Comparison of ENCODE assay signal across 8 mouse cellular contexts in the genomic region with DNA sequence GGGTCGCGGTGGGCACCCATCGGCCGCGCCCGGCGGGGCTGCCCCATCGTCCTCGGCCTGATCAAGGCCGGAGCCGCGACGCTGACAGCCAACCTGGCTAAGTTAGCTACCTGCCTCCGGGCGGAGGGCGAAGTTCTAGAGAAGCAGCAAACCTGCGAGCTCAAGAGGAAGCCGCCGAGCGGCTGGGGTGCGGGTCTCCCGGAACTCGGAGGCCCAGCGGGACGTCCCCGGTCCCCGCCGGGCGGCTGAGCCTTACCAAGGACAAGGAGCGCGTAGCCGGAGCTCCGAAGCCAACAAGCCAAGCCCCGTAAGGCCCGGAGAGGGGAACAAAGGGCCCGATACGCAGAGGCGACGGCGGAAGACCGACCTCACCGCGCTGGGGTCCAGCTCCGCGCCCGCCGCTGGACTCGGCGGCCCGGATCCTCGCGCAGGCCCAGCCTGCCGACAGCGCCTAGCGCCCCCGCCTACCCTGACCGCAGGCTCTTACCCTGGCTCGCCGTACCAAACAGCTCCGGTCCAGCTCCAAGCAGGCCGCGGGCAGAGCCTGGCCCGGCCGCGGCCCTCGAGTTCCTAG. TPM values are rescaled to one million over a fixed set of nuclear protein-coding genes. Genes with fewer than 3 reads are reported as not detected.
DNase-seq lines count a peak whose midpoint lies in the region; ATAC-seq and TF ChIP-seq lines count a peak whose summit lies in the region.

No protein-coding gene starts in this region.

- peak overlapping the region; percentile 99 for H3K9ac ChIP-seq in MEL (ENCODE audit: control insufficient read depth, low read depth, low read length, poor library complexity, severe bottlenecking)
- peak overlapping the region; percentile 100 for H3K9ac ChIP-seq in intestine, embryonic 16.5 days (ENCODE audit: low read depth, low read length)

- H3K9me3 ChIP-seq in MEL (replicated peaks; ENCODE audit: insufficient read depth, low read length), result no peaks in the 10 kb centered on the region
- H3K9me3 ChIP-seq in forebrain, embryonic 10.5 days, result no peaks in the 10 kb centered on the region
- no peaks in the 10 kb centered on the region for H3K9me3 ChIP-seq in intestine, embryonic 16.5 days (ENCODE audit: control insufficient read depth, low read length)

- TF ChIP-seq CTCF in MEL (IDR thresholded peaks at IDR 0.05 in 2 of 3, conservative IDR thresholded peaks at IDR 0.05 in 1 of 3; ENCODE audit: control insufficient read depth in 1 of 3, insufficient read depth in 1 of 3, low read depth in 2 of 3, low read length in 3 of 3, poor library complexity in 1 of 3, severe bottlenecking in 1 of 3), result 0 out of 6 replicates have a peak, but pooled peaks of 1 of the 3 experiments have one; percentile 6
- TF ChIP-seq CTCF in lung, adult 2 months (IDR thresholded peaks at IDR 0.05; ENCODE audit: insufficient read depth, low read length), result no peak
- no peak for TF ChIP-seq CTCF in olfactory bulb, adult 2 months (IDR thresholded peaks at IDR 0.05; ENCODE audit: insufficient read depth, low read depth, low read length)

- ATAC-seq in intestine, embryonic 16.5 days, result no peak; the same call in 1 of the 2 replicates

- H3K36me3 ChIP-seq in MEL (ENCODE audit: control insufficient read depth in 1 of 2, insufficient read depth in 2 of 2, low read length in 2 of 2), result peaks cover 19 to 32% of the 10 kb centered on the region in 2 experiments
- H3K36me3 ChIP-seq in forebrain, embryonic 10.5 days (replicated peaks), result peaks cover 32% of the 10 kb centered on the region
- H3K36me3 ChIP-seq in intestine, embryonic 16.5 days (ENCODE audit: control insufficient read depth, insufficient read depth, low read length), result peaks cover 11% of the 10 kb centered on the region

- no peaks in the 10 kb centered on the region for H3K27me3 ChIP-seq in MEL (ENCODE audit: control insufficient read depth in 1 of 2, insufficient read depth in 2 of 2, low read length in 2 of 2)
- H3K27me3 ChIP-seq in forebrain, embryonic 10.5 days (ENCODE audit: poor library complexity, severe bottlenecking), result peaks cover 15% of the 10 kb centered on the region
- H3K27me3 ChIP-seq in intestine, embryonic 16.5 days (replicated peaks; ENCODE audit: control insufficient read depth, insufficient read depth, low read length), result no peaks in the 10 kb centered on the region

- intact Hi-C loops in heart, postnatal 10 days (cut with DNase I), result loop anchor here (5.0 kb wide), 1 partner anchor 173 kb away; no protein-coding TSS in a partner anchor

- peaks cover 10 to 14% of the 10 kb centered on the region in 2 experiments; a peak in 3 of 4 replicates for H3K4me1 ChIP-seq in MEL (ENCODE audit: control insufficient read depth in 1 of 2, insufficient read depth in 2 of 2, low read length in 2 of 2)
- H3K4me1 ChIP-seq in forebrain, embryonic 10.5 days, result peaks cover 24% of the 10 kb centered on the region
- peaks cover 14% of the 10 kb centered on the region for H3K4me1 ChIP-seq in intestine, embryonic 16.5 days (ENCODE audit: control insufficient read depth, insufficient read depth, low read length)
- peaks cover 3% of the 10 kb centered on the region; the same call in 1 of the 2 replicates for H3K4me1 ChIP-seq in lung, adult 2 months (ENCODE audit: control insufficient read depth, insufficient read depth, low read length)
- 0 out of 2 replicates have a peak, but pooled peaks cover 2% of the 10 kb centered on the region for H3K4me1 ChIP-seq in olfactory bulb, adult 2 months (ENCODE audit: control insufficient read depth, insufficient read depth, low read length)

- TF ChIP-seq RAD21 in MEL (IDR thresholded peaks at IDR 0.05; ENCODE audit: low read depth, low read length), result no peak

- peak; percentile 28 for DNase-seq in heart, adult 8-10 months (ENCODE audit: low spot score)
- no peak for DNase-seq in heart, postnatal 10 days
- DNase-seq in MEL (ENCODE audit: low read depth, low spot score), result peak; percentile 70
- DNase-seq in forebrain, embryonic 10.5 days (ENCODE audit: extremely low spot score, low spot score), result no peak
- DNase-seq in lung, adult 2 months, result no peak
- DNase-seq in urinary bladder, postnatal 14 days (ENCODE audit: low spot score), result peak; percentile 62

- WGBS in forebrain, embryonic 10.5 days, result under 1% methylated on average over 62 of the region's 66 CpGs
- under 1% methylated on average over 66 of the region's 66 CpGs for WGBS in intestine, embryonic 16.5 days
- under 1% methylated on average over 66 of the region's 66 CpGs for WGBS in lung, adult 2 months
- under 1% methylated on average over 66 of the region's 66 CpGs for WGBS in olfactory bulb, adult 2 months

- no peak for TF ChIP-seq EP300 in MEL (IDR thresholded peaks at IDR 0.05; ENCODE audit: low read depth in 1 of 2, low read length in 2 of 2)

- peak overlapping the region; percentile 61 for H3K4me2 ChIP-seq in intestine, embryonic 16.5 days (ENCODE audit: low read depth, low read length)

- H3K4me3 ChIP-seq in MEL (ENCODE audit: control insufficient read depth in 1 of 2, insufficient read depth in 1 of 2, low read depth in 2 of 2, low read length in 2 of 2), result peak overlapping the region; percentile 79 to 97
- H3K4me3 ChIP-seq in forebrain, embryonic 10.5 days, result peak overlapping the region; percentile 64
- H3K4me3 ChIP-seq in intestine, embryonic 16.5 days (ENCODE audit: low read length), result peak overlapping the region; percentile 98
- peak overlapping the region; percentile 86 for H3K4me3 ChIP-seq in lung, adult 2 months (replicated peaks; ENCODE audit: extremely low read depth, low read depth, low read length)
- peak overlapping the region; percentile 80 for H3K4me3 ChIP-seq in olfactory bulb, adult 2 months (ENCODE audit: insufficient read depth, low read depth, low read length)

- no peak for TF ChIP-seq POLR2A in MEL (IDR thresholded peaks at IDR 0.05; ENCODE audit: control insufficient read depth in 1 of 2, insufficient read depth in 1 of 2, low read depth in 1 of 2, low read length in 2 of 2, poor library complexity in 1 of 2)
- no peak for TF ChIP-seq POLR2A in lung, adult 2 months (IDR thresholded peaks at IDR 0.05; ENCODE audit: borderline replicate concordance, extremely low read depth, low read depth, low read length)
- TF ChIP-seq POLR2A in olfactory bulb, adult 2 months (IDR thresholded peaks at IDR 0.05; ENCODE audit: insufficient read depth, low read depth, low read length), result no peak

- peaks cover 61% of the 10 kb centered on the region for H3K79me2 ChIP-seq in MEL (ENCODE audit: control insufficient read depth, insufficient read depth, low read length, poor library complexity)

- peak overlapping the region; percentile 89 for H3K27ac ChIP-seq in MEL (ENCODE audit: control insufficient read depth, low read depth, low read length)
- peak overlapping the region; percentile 99 for H3K27ac ChIP-seq in forebrain, embryonic 10.5 days
- peak overlapping the region; percentile 100 for H3K27ac ChIP-seq in intestine, embryonic 16.5 days (ENCODE audit: low read length)
- H3K27ac ChIP-seq in olfactory bulb, adult 2 months (ENCODE audit: insufficient read depth, low read depth, low read length), result peak overlapping the region; percentile 90

TF ChIP-seq in MEL, 35 proteins besides CTCF, POLR2A, EP300 and RAD21:
- TF ChIP-seq CHD1 (IDR thresholded peaks at IDR 0.05; ENCODE audit: low read depth, low read length) (0 out of 2 replicates have a peak, but pooled peaks have one; percentile 41), NRF1 (IDR thresholded peaks at IDR 0.05; ENCODE audit: insufficient read depth, low read depth, low read length, poor library complexity, severe bottlenecking) (0 out of 2 replicates have a peak, but pooled peaks have one; percentile 16), MAX (IDR thresholded peaks at IDR 0.05; ENCODE audit: low read length) (no peak), SMC3 (IDR thresholded peaks at IDR 0.05; ENCODE audit: low read depth, low read length) (no peak), MXI1 (IDR thresholded peaks at IDR 0.05; ENCODE audit: low read depth, low read length) (no peak; the same call in 1 of the 2 replicates), ZMIZ1 (IDR thresholded peaks at IDR 0.05; ENCODE audit: low read depth, low read length) (no peak)

RNA-seq across cellular contexts. Expression of gene Hectd1, which starts 0.5 kb away (rescaled TPM):
- total RNA-seq in heart, adult 8-10 months (2022), result 10 to 100 TPM; 77.7 to 80.2 (median 79.4) TPM
- total RNA-seq in heart, postnatal 10 days (2021), result 10 to 100 TPM; 95.8 to 97.3 TPM
- total RNA-seq in MEL (2012; rRNA removed), result 67.3 and 72.0 TPM in 2 replicates
- polyA plus RNA-seq in MEL (2012; ENCODE audit: insufficient read depth in 1 of 2, insufficient read length in 2 of 2, low read depth in 1 of 2, low replicate concordance in 2 of 2, missing spikeins in 1 of 2), result 100 to 1,000 TPM in 1 of 2 experiments, 10 to 100 TPM in 1; 55.2 to 248 TPM
- 30.9 and 32.3 TPM in 2 replicates for polyA plus RNA-seq in forebrain, embryonic 10.5 days (2016; fragmentation: Nextera tagmentation; extraction: Ambion mirVana)
- 25.6 and 26.8 TPM in 2 replicates for polyA plus RNA-seq in intestine, embryonic 16.5 days (2015; fragmentation: Nextera tagmentation; extraction: Ambion mirVana)
- polyA plus RNA-seq in lung, adult 2 months (2012; rRNA removed), result 13.7 and 19.9 TPM in 2 replicates
- 50.8 TPM in 1 of 2 replicates, not detected in the other for polyA plus RNA-seq in olfactory bulb, adult 2 months (2012; ENCODE audit: insufficient read depth, insufficient read length, low replicate concordance, missing spikeins)

Comparison
In these comparisons a context has a peak if more than half of its experiments do, and no peak if none do; other contexts are left out.
1. DNase-seq: peak in heart, adult 8-10 months (single experiment), MEL (single experiment) and urinary bladder, postnatal 14 days (single experiment); none in heart, postnatal 10 days (0 of 2), forebrain, embryonic 10.5 days (single experiment) and lung, adult 2 months (single experiment).
2. Peak in every context shown above with its lines, with median percentiles within 50 percentile points of each other: H3K27ac ChIP-seq and H3K4me3 ChIP-seq.